Mouse (Mus musculus) telencephalon, adult 2 months (tissue): ENCODE data around the gene Cyp4a32.
"Not testable (repeated sequence)": the region's sequence is repeated elsewhere in the genome, so short reads cannot be mapped to it uniquely, and the experiment has no call there.

Experiments
- DNase-seq: peaks from one replicate; pipeline ENCODE4 v3.0.0-alpha.2; 2011; ENCODE audit warnings: low read depth, low spot score

Cyp4a32 gene

GRCm38 (mm10) chr4:115656535-115656922 lies 55.8 kb downstream of the Cyp4a32 start:
- not testable (repeated sequence) for DNase-seq

GRCm38 (mm10) chr4:115657104-115657866 lies 56.5 kb downstream of the Cyp4a32 start:
- peak; percentile 4 for DNase-seq

DNA sequence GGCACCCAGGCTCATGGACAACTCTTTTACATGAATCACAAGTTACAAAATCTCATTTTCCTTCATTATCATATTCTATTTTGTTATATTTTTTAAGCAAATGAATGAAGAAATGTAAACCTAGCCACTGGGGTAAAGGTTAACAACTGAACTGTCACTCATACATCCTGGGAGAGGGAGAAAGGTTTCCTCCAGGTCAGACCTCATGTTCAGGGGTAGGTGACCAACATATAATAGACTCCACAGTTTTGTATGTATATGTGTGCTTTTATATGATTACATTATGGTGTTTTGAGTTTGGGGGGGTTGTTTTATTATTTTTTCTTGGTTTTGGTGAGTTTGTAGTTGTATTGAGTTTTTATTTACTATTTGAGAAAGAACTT lies 57.1 kb downstream of the Cyp4a32 start:
- DNase-seq, result no peak

DNA sequence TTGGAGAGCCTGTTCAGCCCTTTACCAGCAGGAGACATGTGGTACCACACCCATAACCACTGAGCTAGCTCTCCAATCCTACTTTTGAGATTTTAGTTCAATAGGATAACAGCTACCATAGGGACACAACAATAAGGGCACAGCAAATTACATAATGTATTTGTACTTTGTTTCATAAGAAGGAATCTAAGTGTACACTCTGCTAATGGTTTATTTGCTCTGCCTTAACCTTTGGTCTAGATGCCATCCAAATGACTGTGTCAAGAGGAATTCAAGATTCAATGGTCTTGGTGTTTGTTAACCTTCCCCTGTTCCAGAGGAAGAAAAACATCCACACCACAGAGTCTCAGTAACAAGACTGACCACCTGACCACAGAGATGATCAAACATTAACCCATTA lies 58.4 kb downstream of the Cyp4a32 start:
- DNase-seq, result no peak
